Mouse (Mus musculus) forebrain, embryonic 16.5 days (tissue): ENCODE results near the gene Endou. TPM values are rescaled to one million over a fixed set of nuclear protein-coding genes. Genes with fewer than 3 reads are reported as not detected.

ENCODE experiments used
- ATAC-seq: fragments of 200-750 bp; cut with Nextera tagmentation; 2 replicates; pipeline ENCODE4 v1.8.0; 2017; ENCODE audit warnings: mild to moderate bottlenecking, moderate library complexity
- H3K27ac ChIP-seq: fragments of 300-500 bp; sonication (generic); 2 replicates; pipeline ENCODE4 v1.5.1; 2014; ENCODE audit warnings: low read length, control low read depth
- H3K27me3 ChIP-seq: fragments of 300-500 bp; sonication (generic); replicated peaks from 2 replicates; pipeline ENCODE4 v1.6.1; 2014; ENCODE audit warnings: low read length; ENCODE audit not compliant: control insufficient read depth, insufficient read depth
- H3K36me3 ChIP-seq: fragments of 300-500 bp; sonication (generic); 2 replicates; pipeline ENCODE4 v1.6.1; 2014; ENCODE audit not compliant: control insufficient read depth, insufficient read depth
- H3K4me1 ChIP-seq: fragments of 300-500 bp; sonication (generic); replicated peaks from 2 replicates; pipeline ENCODE4 v1.6.1; 2014; ENCODE audit warnings: low read length; ENCODE audit not compliant: control insufficient read depth, insufficient read depth
- H3K4me2 ChIP-seq: fragments of 300-500 bp; sonication (generic); 2 replicates; pipeline ENCODE4 v1.6.1; 2014; ENCODE audit warnings: mild to moderate bottlenecking, low read length, control low read depth
- H3K4me3 ChIP-seq: fragments of 300-500 bp; sonication (generic); replicated peaks from 2 replicates; pipeline ENCODE4 v1.5.1; 2014; ENCODE audit warnings: mild to moderate bottlenecking, low read length, control low read depth
- H3K9ac ChIP-seq: fragments of 300-500 bp; sonication (generic); replicated peaks from 2 replicates; pipeline ENCODE4 v1.6.1; 2014; ENCODE audit warnings: low read depth, low read length, control low read depth
- H3K9me3 ChIP-seq: fragments of 300-500 bp; sonication (generic); 2 replicates; pipeline ENCODE4 v1.6.1; 2016; ENCODE audit warnings: low read length; ENCODE audit not compliant: control insufficient read depth
- WGBS: fragments of 180-500 bp; shearing (Covaris S2); extraction: QIAGEN DNeasy Blood & Tissue Kit; methylation state at CpG from one replicate; pipeline ENCODE4 v1.1.7; 2014; 5-methylcytosine and 5-hydroxymethylcytosine counted together
- polyA plus RNA-seq: library from polyadenylated mRNA; unstranded; fragments of >200 nt; fragmentation: Nextera tagmentation; extraction: Ambion mirVana; gene quantifications from 2 replicates; pipeline ENCODE4 v1.2.1, GENCODE M21; 2015

Gene Endou
- polyA plus RNA-seq, 1 experiment from 2014 or later: 0.18 TPM

- H3K9ac ChIP-seq: no peak overlapping the region
- ATAC-seq: no peak
- no peak overlapping the region for H3K4me3 ChIP-seq
- H3K9me3 ChIP-seq: no peaks in the 10 kb centered on the region
- no peaks in the 10 kb centered on the region for H3K36me3 ChIP-seq
- no peaks in the 10 kb centered on the region for H3K27me3 ChIP-seq
- H3K27ac ChIP-seq: no peak overlapping the region
- 90% methylated on average over 4 of the region's 4 CpGs for WGBS
- H3K4me1 ChIP-seq: peaks cover 11% of the 10 kb centered on the region
- H3K4me2 ChIP-seq: no peak overlapping the region
Observed at GRCm38 (mm10) chr15:97748964-97749363, 17.8 kb upstream of the Endou start.

- H3K4me2 ChIP-seq: no peak overlapping the region
- H3K27ac ChIP-seq: no peak overlapping the region
- peaks cover 11% of the 10 kb centered on the region for H3K4me1 ChIP-seq
- ATAC-seq: no peak
- H3K27me3 ChIP-seq: no peaks in the 10 kb centered on the region
- H3K9ac ChIP-seq: no peak overlapping the region
- no peak overlapping the region for H3K4me3 ChIP-seq
- WGBS: 65% methylated on average over 10 of the region's 10 CpGs
- H3K36me3 ChIP-seq: no peaks in the 10 kb centered on the region
- H3K9me3 ChIP-seq: no peaks in the 10 kb centered on the region
Observed at GRCm38 (mm10) chr15:97748309-97748708, 17.2 kb upstream of the Endou start.

GRCm38 (mm10) chr15:97747486-97747885 lies 16.3 kb upstream of the Endou start:
- H3K4me1 ChIP-seq: peaks cover 11% of the 10 kb centered on the region
- H3K9ac ChIP-seq: no peak overlapping the region
- no peak overlapping the region for H3K4me3 ChIP-seq
- no peak for ATAC-seq
- WGBS: 85% methylated on average over 3 of the region's 4 CpGs
- H3K9me3 ChIP-seq: no peaks in the 10 kb centered on the region
- no peak overlapping the region for H3K27ac ChIP-seq
- H3K36me3 ChIP-seq: no peaks in the 10 kb centered on the region
- H3K27me3 ChIP-seq: no peaks in the 10 kb centered on the region
- no peak overlapping the region for H3K4me2 ChIP-seq

GRCm38 (mm10) chr15:97746748-97747147 lies 15.6 kb upstream of the Endou start:
- Histone ChIP-seq H3K36me3 (no peaks in the 10 kb centered on the region), H3K9ac (no peak overlapping the region), H3K4me3 (no peak overlapping the region), H3K27ac (no peak overlapping the region), H3K9me3 (no peaks in the 10 kb centered on the region), H3K4me2 (no peak overlapping the region), H3K27me3 (no peaks in the 10 kb centered on the region), H3K4me1 (peaks cover 11% of the 10 kb centered on the region)
- 95% methylated on average over 24 of the region's 24 CpGs for WGBS
- no peak for ATAC-seq

GRCm38 (mm10) chr15:97746278-97746677 lies 15.1 kb upstream of the Endou start:
- no peak overlapping the region for H3K4me2 ChIP-seq
- WGBS: 94% methylated on average over 10 of the region's 10 CpGs
- no peaks in the 10 kb centered on the region for H3K36me3 ChIP-seq
- no peaks in the 10 kb centered on the region for H3K27me3 ChIP-seq
- H3K9ac ChIP-seq: no peak overlapping the region
- H3K27ac ChIP-seq: no peak overlapping the region
- no peak overlapping the region for H3K4me3 ChIP-seq
- peaks cover 11% of the 10 kb centered on the region for H3K4me1 ChIP-seq
- no peaks in the 10 kb centered on the region for H3K9me3 ChIP-seq
- ATAC-seq: no peak

- Histone ChIP-seq H3K9me3 (no peaks in the 10 kb centered on the region), H3K36me3 (no peaks in the 10 kb centered on the region), H3K4me2 (no peak overlapping the region), H3K27ac (no peak overlapping the region), H3K9ac (no peak overlapping the region), H3K4me3 (no peak overlapping the region), H3K4me1 (peaks cover 4% of the 10 kb centered on the region; the same call in 1 of the 2 replicates), H3K27me3 (no peaks in the 10 kb centered on the region)
- no peak for ATAC-seq
- WGBS: 81% methylated on average over 9 of the region's 10 CpGs
Observed at GRCm38 (mm10) chr15:97745331-97745730, 14.2 kb upstream of the Endou start.

- 75% methylated on average over 10 of the region's 10 CpGs for WGBS
- Histone ChIP-seq H3K9me3 (no peaks in the 10 kb centered on the region), H3K9ac (no peak overlapping the region), H3K36me3 (no peaks in the 10 kb centered on the region), H3K27me3 (no peaks in the 10 kb centered on the region), H3K27ac (no peak overlapping the region), H3K4me1 (peaks cover under 1% of the 10 kb centered on the region; the same call in 1 of the 2 replicates), H3K4me2 (no peak overlapping the region), H3K4me3 (no peak overlapping the region)
- ATAC-seq: no peak
Observed at GRCm38 (mm10) chr15:97744930-97745329, 13.8 kb upstream of the Endou start.

- 0 out of 2 replicates have a peak, but pooled peaks cover 2% of the 10 kb centered on the region for H3K9me3 ChIP-seq
- no peak overlapping the region for H3K27ac ChIP-seq
- H3K4me1 ChIP-seq: no peaks in the 10 kb centered on the region; the same call in 1 of the 2 replicates
- no peak overlapping the region for H3K9ac ChIP-seq
- no peak for ATAC-seq
- no peaks in the 10 kb centered on the region for H3K36me3 ChIP-seq
- H3K27me3 ChIP-seq: no peaks in the 10 kb centered on the region
- no peak overlapping the region for H3K4me3 ChIP-seq
- no peak overlapping the region for H3K4me2 ChIP-seq
- 77% methylated on average over 12 of the region's 12 CpGs for WGBS
Observed at GRCm38 (mm10) chr15:97743961-97744525, 12.9 kb upstream of the Endou start.

- Histone ChIP-seq H3K36me3 (no peaks in the 10 kb centered on the region), H3K9me3 (0 out of 2 replicates have a peak, but pooled peaks cover 2% of the 10 kb centered on the region), H3K4me2 (no peak overlapping the region), H3K27me3 (no peaks in the 10 kb centered on the region), H3K4me1 (no peaks in the 10 kb centered on the region; the same call in 1 of the 2 replicates), H3K9ac (no peak overlapping the region), H3K4me3 (no peak overlapping the region), H3K27ac (no peak overlapping the region)
- 91% methylated on average over 5 of the region's 5 CpGs for WGBS
- ATAC-seq: no peak
Observed at GRCm38 (mm10) chr15:97743210-97743609, 12.1 kb upstream of the Endou start.

GRCm38 (mm10) chr15:97742600-97742999 lies 11.5 kb upstream of the Endou start:
- Histone ChIP-seq H3K4me3 (no peak overlapping the region), H3K4me2 (no peak overlapping the region), H3K9me3 (0 out of 2 replicates have a peak, but pooled peaks cover 2% of the 10 kb centered on the region), H3K27ac (no peak overlapping the region), H3K9ac (no peak overlapping the region), H3K36me3 (no peaks in the 10 kb centered on the region), H3K4me1 (no peaks in the 10 kb centered on the region; the same call in 1 of the 2 replicates), H3K27me3 (no peaks in the 10 kb centered on the region)
- ATAC-seq: no peak
- 56% methylated on average over 4 of the region's 4 CpGs for WGBS
